Mouse (Mus musculus): Measurements from ENCODE around the gene Auh. TPM values are rescaled to one million over a fixed set of nuclear protein-coding genes. Genes with fewer than 3 reads are reported as not detected.
A peak's percentile ranks its signal among the peaks of the same experiment; 100 is the strongest.

The Auh gene
- total and polyA plus RNA-seq, 2 experiments from 2014 or later, result 60.7 to 61.3 TPM

- WGBS, result 45% methylated on average over 8 of the region's 8 CpGs
- no peak for ATAC-seq (ENCODE audit: insufficient read depth, low read depth)
- Histone ChIP-seq H3K4me3 (ENCODE audit: low read depth, low read length) (0 out of 2 replicates have a peak overlapping the region, but pooled peaks have one; percentile 4), H3K27ac (ENCODE audit: low read depth) (peak overlapping the region; percentile 66; the same call in 1 of the 2 replicates), H3K9me3 (replicated peaks; ENCODE audit: control insufficient read depth, low read length) (no peaks in the 10 kb centered on the region), H3K9ac (replicated peaks; ENCODE audit: low read depth, low read length) (no peak overlapping the region), H3K4me1 (ENCODE audit: control insufficient read depth, insufficient read depth) (peaks cover 36% of the 10 kb centered on the region), H3K27me3 (ENCODE audit: control insufficient read depth, insufficient read depth, low read length) (no peaks in the 10 kb centered on the region), H3K4me2 (ENCODE audit: low read depth, low read length) (peak overlapping the region; percentile 45), H3K36me3 (replicated peaks; ENCODE audit: control insufficient read depth, insufficient read depth, low read length) (no peaks in the 10 kb centered on the region)
- TF ChIP-seq CTCF (IDR thresholded peaks at IDR 0.05; ENCODE audit: low read depth) (no peak), EP300 (IDR thresholded peaks at IDR 0.05; ENCODE audit: low read depth) (no peak)
- no peak for DNase-seq (ENCODE audit: low spot score)
Measured at GRCm38 (mm10) chr13:52976130-52976509, 46.6 kb upstream of the Auh start.

DNA sequence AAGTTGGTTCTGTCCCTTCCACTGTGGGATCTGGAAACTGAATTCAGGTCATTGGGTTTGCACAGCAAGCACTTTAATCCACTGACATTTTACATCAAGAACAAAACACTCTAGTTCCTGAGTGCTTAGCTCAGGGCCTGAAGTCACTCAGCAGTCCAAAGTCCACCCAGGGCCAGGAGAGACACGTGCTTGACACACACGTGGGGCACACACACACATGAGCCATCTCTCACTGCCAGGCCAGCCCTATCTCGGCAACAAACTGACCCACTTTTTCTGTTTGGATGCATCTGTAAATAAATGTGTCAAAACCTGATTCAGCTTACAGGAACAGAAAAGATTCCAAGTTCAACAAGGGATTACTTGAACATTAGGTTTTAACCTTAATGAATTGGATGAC lies 45.2 kb upstream of the Auh start:
- no peaks in the 10 kb centered on the region for H3K9me3 ChIP-seq (replicated peaks; ENCODE audit: control insufficient read depth, low read length)
- H3K27me3 ChIP-seq (ENCODE audit: control insufficient read depth, insufficient read depth, low read length), result no peaks in the 10 kb centered on the region
- DNase-seq (ENCODE audit: low spot score), result peak; percentile 26
- TF ChIP-seq CTCF (IDR thresholded peaks at IDR 0.05; ENCODE audit: low read depth), result no peak
- TF ChIP-seq EP300 (IDR thresholded peaks at IDR 0.05; ENCODE audit: low read depth), result no peak
- H3K4me3 ChIP-seq (ENCODE audit: low read depth, low read length), result no peak overlapping the region
- no peak overlapping the region for H3K9ac ChIP-seq (replicated peaks; ENCODE audit: low read depth, low read length)
- 54% methylated on average over 3 of the region's 3 CpGs for WGBS
- no peak for ATAC-seq (ENCODE audit: insufficient read depth, low read depth)
- no peaks in the 10 kb centered on the region for H3K36me3 ChIP-seq (replicated peaks; ENCODE audit: control insufficient read depth, insufficient read depth, low read length)
- no peak overlapping the region for H3K4me2 ChIP-seq (ENCODE audit: low read depth, low read length)
- peaks cover 44% of the 10 kb centered on the region for H3K4me1 ChIP-seq (ENCODE audit: control insufficient read depth, insufficient read depth)
- peak overlapping the region; percentile 2; the same call in 1 of the 2 replicates for H3K27ac ChIP-seq (ENCODE audit: low read depth)

DNA sequence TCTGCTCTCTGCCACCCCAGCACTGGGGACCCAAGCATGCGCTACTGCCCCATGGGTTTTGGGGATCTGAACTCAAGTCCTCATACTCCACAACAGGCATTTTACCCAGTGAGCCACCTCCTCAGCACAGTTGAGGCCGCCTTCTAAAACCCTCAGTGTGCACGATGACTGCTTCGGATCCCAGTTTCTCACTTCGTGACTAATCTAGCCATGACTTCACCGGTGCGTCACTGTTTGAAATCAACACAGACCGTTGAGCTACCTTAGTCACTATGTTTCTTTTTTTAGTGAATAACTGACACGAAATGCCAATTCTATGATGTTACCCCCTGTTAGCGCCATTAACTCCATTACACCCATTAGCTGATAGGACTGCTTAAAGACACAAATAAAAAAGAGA lies 43.9 kb upstream of the Auh start:
- peaks cover 44% of the 10 kb centered on the region for H3K4me1 ChIP-seq (ENCODE audit: control insufficient read depth, insufficient read depth)
- TF ChIP-seq CTCF (IDR thresholded peaks at IDR 0.05; ENCODE audit: low read depth) (no peak), EP300 (IDR thresholded peaks at IDR 0.05; ENCODE audit: low read depth) (no peak)

GRCm38 (mm10) chr13:52972626-52973025 lies 43.1 kb upstream of the Auh start:
- Histone ChIP-seq H3K9ac (replicated peaks; ENCODE audit: low read depth, low read length) (no peak overlapping the region), H3K9me3 (replicated peaks; ENCODE audit: control insufficient read depth, low read length) (no peaks in the 10 kb centered on the region), H3K27ac (ENCODE audit: low read depth) (no peak overlapping the region), H3K4me2 (ENCODE audit: low read depth, low read length) (no peak overlapping the region), H3K36me3 (replicated peaks; ENCODE audit: control insufficient read depth, insufficient read depth, low read length) (peaks cover 14% of the 10 kb centered on the region), H3K27me3 (ENCODE audit: control insufficient read depth, insufficient read depth, low read length) (no peaks in the 10 kb centered on the region), H3K4me3 (ENCODE audit: low read depth, low read length) (no peak overlapping the region), H3K4me1 (ENCODE audit: control insufficient read depth, insufficient read depth) (peaks cover 41% of the 10 kb centered on the region)
- no peak for ATAC-seq (ENCODE audit: insufficient read depth, low read depth)
- 91% methylated on average over 3 of the region's 3 CpGs for WGBS
- TF ChIP-seq EP300 (IDR thresholded peaks at IDR 0.05; ENCODE audit: low read depth) (no peak), CTCF (IDR thresholded peaks at IDR 0.05; ENCODE audit: low read depth) (no peak)
- no peak for DNase-seq (ENCODE audit: low spot score)

More for the DNA sequence above, 43.9 kb upstream of the Auh start:
- no peak for DNase-seq (ENCODE audit: low spot score)
- Histone ChIP-seq H3K9ac (replicated peaks; ENCODE audit: low read depth, low read length) (no peak overlapping the region), H3K9me3 (replicated peaks; ENCODE audit: control insufficient read depth, low read length) (no peaks in the 10 kb centered on the region), H3K4me2 (ENCODE audit: low read depth, low read length) (no peak overlapping the region), H3K27me3 (ENCODE audit: control insufficient read depth, insufficient read depth, low read length) (no peaks in the 10 kb centered on the region), H3K4me3 (ENCODE audit: low read depth, low read length) (no peak overlapping the region), H3K27ac (ENCODE audit: low read depth) (no peak overlapping the region), H3K36me3 (replicated peaks; ENCODE audit: control insufficient read depth, insufficient read depth, low read length) (peaks cover 6% of the 10 kb centered on the region)
- no peak for ATAC-seq (ENCODE audit: insufficient read depth, low read depth)
- 56% methylated on average over 10 of the region's 10 CpGs for WGBS

GRCm38 (mm10) chr13:52970876-52971275 lies 41.4 kb upstream of the Auh start:
- DNase-seq (ENCODE audit: low spot score) (no peak), ATAC-seq (ENCODE audit: insufficient read depth, low read depth) (no peak)
- H3K27me3 ChIP-seq (ENCODE audit: control insufficient read depth, insufficient read depth, low read length), result no peaks in the 10 kb centered on the region
- 50% methylated on average over 6 of the region's 6 CpGs for WGBS
- no peak overlapping the region for H3K9ac ChIP-seq (replicated peaks; ENCODE audit: low read depth, low read length)
- peaks cover 25% of the 10 kb centered on the region for H3K4me1 ChIP-seq (ENCODE audit: control insufficient read depth, insufficient read depth)
- H3K27ac ChIP-seq (ENCODE audit: low read depth), result no peak overlapping the region
- peaks cover 31% of the 10 kb centered on the region for H3K36me3 ChIP-seq (replicated peaks; ENCODE audit: control insufficient read depth, insufficient read depth, low read length)
- TF ChIP-seq CTCF (IDR thresholded peaks at IDR 0.05; ENCODE audit: low read depth), result no peak
- no peak overlapping the region for H3K4me2 ChIP-seq (ENCODE audit: low read depth, low read length)
- H3K4me3 ChIP-seq (ENCODE audit: low read depth, low read length), result no peak overlapping the region
- no peaks in the 10 kb centered on the region for H3K9me3 ChIP-seq (replicated peaks; ENCODE audit: control insufficient read depth, low read length)

- Histone ChIP-seq H3K4me3 (ENCODE audit: low read depth, low read length) (no peak overlapping the region), H3K27me3 (ENCODE audit: control insufficient read depth, insufficient read depth, low read length) (no peaks in the 10 kb centered on the region), H3K4me2 (ENCODE audit: low read depth, low read length) (no peak overlapping the region), H3K36me3 (replicated peaks; ENCODE audit: control insufficient read depth, insufficient read depth, low read length) (peaks cover 36% of the 10 kb centered on the region), H3K9ac (replicated peaks; ENCODE audit: low read depth, low read length) (no peak overlapping the region), H3K4me1 (ENCODE audit: control insufficient read depth, insufficient read depth) (no peaks in the 10 kb centered on the region), H3K27ac (ENCODE audit: low read depth) (no peak overlapping the region), H3K9me3 (replicated peaks; ENCODE audit: control insufficient read depth, low read length) (no peaks in the 10 kb centered on the region)
- no peak for DNase-seq (ENCODE audit: low spot score)
- WGBS, result 79% methylated on average over 4 of the region's 4 CpGs
- TF ChIP-seq EP300 (IDR thresholded peaks at IDR 0.05; ENCODE audit: low read depth), result no peak
- TF ChIP-seq CTCF (IDR thresholded peaks at IDR 0.05; ENCODE audit: low read depth), result no peak
- no peak for ATAC-seq (ENCODE audit: insufficient read depth, low read depth)
Measured at GRCm38 (mm10) chr13:52962922-52963321, 33.4 kb upstream of the Auh start.

All from heart, postnatal 0 days (tissue).